Mouse (Mus musculus): ENCODE results near the gene Inpp5f.
"Not testable (repeated sequence)": the region's sequence is repeated elsewhere in the genome, so short reads cannot be mapped to it uniquely, and the experiment has no call there.

Gene Inpp5f

DNA sequence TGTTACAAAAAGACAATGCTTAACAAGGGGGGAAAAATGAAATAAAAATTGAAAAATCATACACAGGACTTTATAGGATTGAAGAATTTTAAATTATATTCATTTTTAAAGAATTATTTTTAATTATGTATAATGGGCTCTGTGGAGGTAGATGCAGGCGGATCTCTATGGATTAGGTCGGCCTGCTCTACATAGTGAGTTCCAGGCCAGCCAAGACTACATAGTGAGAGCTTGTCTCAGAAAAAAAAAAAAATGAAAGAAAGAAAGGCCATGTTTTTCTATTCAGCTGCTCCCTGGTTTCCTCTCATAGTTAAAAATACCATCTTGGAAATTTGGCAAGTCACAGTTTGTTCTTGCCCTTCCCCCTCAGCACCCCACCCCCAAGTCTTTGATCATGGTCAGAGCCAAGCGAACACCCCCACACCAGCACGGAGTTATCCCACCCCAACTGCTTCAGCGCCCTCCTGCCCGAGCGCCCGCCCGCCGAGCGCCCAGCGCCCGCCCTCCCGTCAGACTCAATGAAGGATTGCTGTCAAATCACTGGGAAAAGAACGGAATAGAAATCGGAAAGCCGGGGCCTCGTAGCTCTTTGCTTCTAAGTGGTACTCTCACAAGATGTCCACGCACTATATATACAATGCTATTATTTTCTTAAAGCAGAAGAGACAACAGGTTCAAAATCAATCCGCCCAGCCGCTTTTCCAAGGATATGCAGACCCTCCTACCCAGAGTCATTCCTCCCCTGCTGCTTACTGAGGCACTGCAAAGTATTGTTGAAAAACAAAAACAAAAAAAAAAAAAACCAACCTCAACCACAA is 18.8 kb upstream of the Inpp5f start:
- in situ Hi-C loops (cut with MboI; ENCODE audit: unreplicated experiment in 2 of 2): no loop called here

DNA sequence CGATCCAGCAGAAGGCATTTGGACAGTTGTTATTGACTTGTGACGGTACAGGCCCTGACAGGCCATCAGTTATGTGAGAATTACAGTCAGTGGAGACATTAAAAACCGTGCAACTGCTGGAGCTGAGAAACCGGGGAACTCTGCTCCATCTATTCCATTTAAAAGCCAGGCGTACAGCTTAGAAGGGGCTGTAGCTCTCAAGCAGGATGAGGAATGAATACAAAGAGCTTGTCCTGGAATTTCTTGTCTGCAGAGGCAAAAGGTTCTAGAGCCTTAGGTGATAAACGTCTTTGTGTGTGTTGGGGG is 18.2 kb upstream of the Inpp5f start:
- in situ Hi-C loops (cut with MboI; ENCODE audit: unreplicated experiment in 2 of 2): no loop called here

DNA sequence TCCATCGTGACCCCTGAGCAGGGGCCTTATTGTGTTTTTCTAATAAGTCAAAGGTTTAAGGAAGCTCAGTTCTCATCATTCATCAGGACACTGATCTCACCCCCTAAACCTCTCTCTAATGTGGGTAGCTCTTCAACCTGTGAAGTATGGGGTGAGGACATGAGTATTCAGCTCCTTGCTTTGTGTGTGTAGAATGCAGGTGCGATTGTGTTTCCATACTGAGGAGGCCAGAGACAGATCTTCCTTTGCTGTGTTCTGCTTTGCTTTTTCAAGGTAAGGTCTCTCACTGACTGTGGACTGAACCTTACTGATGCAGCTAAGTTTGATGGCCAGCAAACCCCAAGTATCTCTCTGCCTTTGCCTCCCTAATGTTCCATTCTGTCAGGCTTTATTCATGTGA is 14.9 kb upstream of the Inpp5f start:
- in situ Hi-C loops (cut with MboI; ENCODE audit: unreplicated experiment in 2 of 2): no loop called here

DNA sequence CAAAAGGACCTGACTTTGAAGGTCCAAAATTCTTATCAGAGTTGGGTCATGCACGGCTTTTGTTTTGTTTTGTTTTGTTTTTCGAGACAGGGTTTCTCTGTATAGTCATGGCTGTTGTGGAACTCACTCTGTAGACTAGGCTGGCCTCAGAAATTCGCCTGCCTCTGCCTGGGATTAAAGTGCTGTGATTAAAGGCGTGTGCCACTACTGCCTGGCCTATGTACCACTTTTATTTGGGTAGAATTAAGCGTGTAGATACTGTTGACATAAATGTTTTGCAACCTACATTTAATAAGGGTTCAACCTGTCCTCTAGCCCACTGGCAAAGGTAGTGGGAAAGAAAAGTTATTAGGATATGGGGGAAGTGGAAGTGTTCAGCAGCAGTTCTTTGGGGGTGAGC is 12.1 kb upstream of the Inpp5f start:
- in situ Hi-C loops (cut with MboI; ENCODE audit: unreplicated experiment in 2 of 2): no loop called here

DNA sequence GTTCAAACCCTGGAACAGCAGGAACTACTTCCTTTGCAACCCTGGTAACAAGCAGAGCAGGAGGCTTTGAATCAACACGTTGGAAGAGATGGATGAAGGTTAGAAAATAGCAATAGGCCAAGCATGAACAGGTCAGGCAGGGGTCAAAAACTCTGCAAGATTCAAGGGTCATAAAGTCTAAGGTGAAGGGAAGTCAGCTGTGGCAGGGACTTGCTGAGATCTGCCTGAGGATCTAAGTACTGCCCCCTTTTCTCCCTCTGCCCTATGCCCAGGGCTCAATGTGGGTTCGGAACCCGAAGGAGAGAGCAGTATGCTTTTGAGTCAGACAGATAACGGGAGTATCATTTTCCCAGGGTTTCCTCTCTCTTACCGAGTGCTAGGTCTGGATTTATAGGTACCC is 9.3 kb upstream of the Inpp5f start:
- in situ Hi-C loops (cut with MboI; ENCODE audit: unreplicated experiment in 2 of 2): no loop called here

DNA sequence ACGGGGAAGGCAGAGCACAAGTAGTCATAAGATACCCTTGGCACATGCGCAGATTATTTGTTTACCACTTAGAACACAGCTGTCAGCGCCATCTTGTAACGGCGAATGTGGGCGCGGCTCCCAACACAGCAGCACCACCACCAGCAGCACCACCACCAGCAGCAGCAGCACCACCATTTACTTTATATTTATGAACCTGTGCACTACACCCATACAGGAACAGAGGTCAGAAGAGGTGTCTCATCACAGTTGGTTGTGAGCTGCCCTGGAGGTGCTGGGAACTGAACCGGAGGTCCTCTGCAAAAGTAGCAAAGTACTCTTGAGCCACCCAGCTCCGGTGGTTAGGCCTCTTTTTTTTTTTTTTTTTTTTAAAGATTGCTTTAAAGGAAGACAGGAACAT is 1.2 kb upstream of the Inpp5f start:
- in situ Hi-C loops (cut with MboI; ENCODE audit: unreplicated experiment in 2 of 2): not testable (repeated sequence)

DNA sequence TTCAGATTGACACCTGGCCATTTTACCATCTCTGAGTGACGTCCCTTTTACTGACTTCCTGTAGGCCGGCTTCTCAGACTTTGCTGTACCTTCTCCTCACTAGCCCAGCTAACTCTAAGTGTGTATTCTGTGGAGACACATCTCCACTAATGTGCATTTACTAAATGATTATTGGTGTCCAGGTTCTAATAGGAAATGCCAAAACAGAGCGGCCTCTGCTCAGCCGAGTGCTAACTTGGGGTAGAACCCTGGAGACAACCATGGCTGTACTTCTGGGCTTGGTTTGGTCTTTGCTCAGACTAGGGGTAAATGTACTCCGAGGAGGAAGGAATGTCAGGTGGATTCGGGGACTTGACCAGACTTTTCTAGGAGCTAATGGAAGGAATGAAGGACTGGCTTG is 638 bp upstream of the Inpp5f start:
- in situ Hi-C loops (cut with MboI; ENCODE audit: unreplicated experiment in 2 of 2): no loop called here

DNA sequence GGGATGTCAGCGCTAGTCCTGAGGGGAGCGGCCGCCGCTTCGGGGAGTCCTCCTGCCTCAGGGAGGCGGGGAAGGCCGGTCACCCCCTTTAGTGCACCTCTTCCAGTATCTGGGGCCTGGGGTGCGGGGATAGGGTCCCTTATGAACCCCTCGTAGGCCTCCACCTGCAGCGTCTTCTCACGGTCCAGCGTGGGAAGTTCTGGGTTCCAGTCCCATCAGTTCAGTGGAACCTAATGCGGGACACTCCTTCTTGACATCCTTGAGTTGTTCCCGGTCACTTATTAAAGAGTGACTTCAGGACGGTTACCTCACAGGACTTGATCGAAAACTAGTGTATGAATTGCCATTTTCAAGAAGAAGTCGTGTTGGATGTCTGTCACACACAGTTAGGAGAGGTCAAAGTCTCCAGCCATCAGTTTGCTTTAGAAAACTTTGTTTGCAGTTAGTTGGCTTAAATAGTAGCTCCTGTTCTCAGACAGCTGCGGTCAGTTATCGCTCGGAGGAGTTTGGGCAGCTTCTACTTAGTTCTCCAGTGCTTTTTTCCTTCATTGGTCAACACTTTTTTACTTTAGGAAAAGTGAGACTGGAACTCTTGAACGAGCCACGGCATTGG is 777 bp downstream of the Inpp5f start:
- in situ Hi-C loops (cut with MboI; ENCODE audit: unreplicated experiment in 2 of 2): no loop called here

DNA sequence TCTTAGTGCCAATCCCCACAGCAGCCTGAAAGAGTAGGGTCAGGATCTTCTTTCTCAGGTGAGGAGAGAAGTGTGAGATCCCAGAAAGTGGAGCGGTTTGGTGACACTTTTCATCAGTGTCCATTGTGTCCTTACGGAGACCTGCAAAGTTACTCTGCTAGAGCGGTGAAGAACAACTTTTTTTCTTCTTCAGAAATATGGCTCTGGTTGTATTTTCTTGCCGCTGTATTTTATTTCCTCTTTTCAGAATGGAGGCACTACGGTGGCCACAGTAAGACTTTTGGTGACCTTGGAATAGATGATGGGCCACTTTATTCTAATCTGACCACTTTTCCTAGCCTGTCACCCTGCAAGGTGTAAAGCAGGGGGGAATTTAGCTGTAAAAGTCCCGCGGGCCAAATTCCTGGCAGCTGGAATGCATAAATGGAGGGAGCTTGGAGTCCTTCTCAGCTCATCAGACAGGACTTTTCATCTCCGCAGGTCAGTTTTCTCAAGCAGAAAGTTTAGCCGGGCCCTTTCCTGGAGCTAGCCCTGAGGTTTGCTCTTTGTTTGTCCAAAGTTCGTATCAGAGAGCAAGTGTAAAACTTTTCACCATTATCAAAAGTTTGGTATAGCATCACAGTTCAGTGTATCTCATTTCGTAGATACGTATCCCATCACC is 1.5 kb downstream of the Inpp5f start:
- in situ Hi-C loops (cut with MboI; ENCODE audit: unreplicated experiment in 2 of 2): no loop called here

DNA sequence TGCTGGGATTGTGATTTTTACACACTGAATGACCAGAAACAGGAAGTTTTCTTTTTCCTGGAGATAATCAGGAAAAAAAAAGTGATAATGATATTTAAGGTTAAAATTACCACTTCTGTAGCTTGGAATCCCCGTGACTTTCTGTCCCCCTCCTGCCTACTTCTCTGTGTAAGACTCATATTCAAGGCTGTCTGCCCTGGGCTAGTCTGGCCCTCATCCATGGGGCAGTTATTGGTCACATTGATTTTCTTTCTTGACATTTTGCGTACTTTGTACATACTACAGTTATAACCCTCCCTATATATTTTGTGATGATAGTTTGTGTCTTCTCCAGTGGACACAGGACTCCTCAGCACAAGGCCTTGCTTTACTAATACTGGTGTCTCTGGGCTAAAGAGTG is 2.5 kb downstream of the Inpp5f start:
- in situ Hi-C loops (cut with MboI; ENCODE audit: unreplicated experiment in 2 of 2): no loop called here

DNA sequence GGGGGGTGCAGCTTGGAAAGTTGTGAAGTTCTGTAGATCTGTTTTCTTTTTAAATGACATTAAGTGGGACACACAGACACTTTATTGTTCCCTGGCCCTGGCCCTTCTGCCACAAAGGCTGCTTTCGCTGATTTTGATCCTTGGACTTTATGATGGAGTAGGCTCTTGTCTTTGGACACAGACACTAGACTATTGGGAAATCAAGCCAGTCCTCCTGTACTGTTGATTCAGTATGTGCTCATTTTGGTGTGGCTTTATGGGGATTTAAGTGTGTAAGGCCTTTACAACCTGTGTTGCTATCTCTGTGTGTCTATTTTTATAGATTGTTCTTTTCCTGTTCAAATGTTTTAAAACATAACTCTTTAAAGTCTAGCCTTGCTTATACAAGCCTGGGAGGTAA is 6.5 kb downstream of the Inpp5f start:
- in situ Hi-C loops (cut with MboI; ENCODE audit: unreplicated experiment in 2 of 2): no loop called here

DNA sequence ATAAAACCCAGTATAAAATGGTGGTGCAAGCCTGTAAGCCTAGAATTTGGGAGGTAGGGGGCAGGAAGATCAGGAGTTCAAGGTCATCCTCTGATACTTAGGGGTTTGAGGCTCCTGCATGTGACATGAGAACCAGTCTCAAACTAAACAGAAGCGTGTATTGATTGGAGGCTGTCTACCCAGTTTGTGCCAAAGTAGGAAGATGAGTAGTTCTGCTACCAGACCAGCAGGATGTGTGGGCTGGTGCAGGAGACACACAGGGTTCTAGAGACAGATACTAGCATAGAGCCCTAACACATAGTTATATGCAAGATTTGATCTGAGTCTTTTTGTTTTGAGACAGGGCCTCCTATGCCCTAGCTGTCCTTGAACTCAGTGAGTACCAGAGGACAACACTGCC is 9.1 kb downstream of the Inpp5f start:
- in situ Hi-C loops (cut with MboI; ENCODE audit: unreplicated experiment in 2 of 2): no loop called here

DNA sequence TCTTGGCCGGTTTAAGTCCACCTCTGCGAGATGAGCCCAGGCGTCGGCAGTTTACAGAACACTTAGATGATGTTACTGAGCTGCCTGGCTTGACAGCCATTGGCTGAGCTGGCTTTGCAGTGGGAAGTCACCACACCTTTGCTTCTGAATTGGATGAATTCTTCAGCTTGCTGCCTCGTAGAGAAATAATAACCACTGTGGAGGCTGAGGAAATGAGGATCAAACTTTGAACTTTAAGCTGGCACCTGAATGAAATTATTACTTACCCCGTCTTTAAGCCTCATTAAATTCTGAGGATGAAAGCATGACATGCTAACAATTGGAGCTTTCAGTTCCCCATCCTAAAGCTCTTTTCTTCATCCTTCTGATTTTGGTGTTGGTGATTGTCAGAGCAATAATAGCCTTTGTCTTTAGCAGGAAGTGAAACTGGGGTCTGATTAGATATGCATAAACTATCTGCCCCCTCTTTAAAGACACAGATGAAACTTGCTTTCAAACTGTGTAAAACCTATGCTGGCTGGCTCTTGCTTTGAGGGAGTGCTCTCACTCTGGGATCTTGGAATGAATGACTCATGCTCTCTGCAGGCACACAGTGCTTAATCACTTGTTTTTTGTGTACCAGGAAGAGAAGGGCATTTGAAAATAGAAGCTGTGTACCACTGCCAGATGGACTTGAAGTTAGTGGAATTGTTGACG is 11.3 kb downstream of the Inpp5f start:
- in situ Hi-C loops (cut with MboI; ENCODE audit: unreplicated experiment in 2 of 2): no loop called here

DNA sequence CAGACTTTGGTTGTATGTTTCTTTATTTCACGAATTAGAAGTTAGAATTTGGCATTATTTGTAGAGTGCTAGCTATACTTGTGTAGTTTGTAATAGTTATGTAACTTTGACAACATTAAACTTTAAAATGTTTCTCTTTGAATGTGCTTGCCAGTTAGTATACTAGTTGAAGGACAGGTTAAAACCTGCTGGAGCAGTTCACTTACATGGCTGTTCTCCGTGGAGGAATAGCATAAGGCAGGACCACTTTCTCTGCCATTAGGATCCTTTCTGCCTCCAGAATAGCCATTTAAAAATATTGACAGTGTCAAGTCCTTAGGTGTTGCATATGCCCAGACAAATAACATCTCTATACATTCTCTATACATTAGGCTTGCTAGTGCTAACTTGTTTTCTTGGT is 11.9 kb downstream of the Inpp5f start:
- in situ Hi-C loops (cut with MboI; ENCODE audit: unreplicated experiment in 2 of 2): no loop called here

DNA sequence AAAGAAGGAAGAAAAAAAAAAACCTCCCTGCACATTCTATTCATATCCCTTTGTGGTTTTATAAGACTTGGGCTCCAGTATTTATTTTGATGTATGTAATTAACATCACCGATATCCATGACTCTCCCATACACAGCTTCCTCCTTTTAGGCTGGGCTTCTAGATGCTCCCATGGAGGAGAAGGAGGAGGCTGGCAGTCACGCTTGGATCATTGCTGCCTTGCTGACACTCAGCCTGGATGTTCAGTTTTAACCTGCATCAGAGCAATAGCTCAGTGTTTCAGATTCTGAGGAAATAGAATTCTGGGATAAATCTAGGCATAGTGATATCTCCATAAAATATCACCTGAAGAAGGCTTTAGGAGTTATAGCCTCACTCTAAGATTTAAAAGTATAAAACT is 14.3 kb downstream of the Inpp5f start:
- in situ Hi-C loops (cut with MboI; ENCODE audit: unreplicated experiment in 2 of 2): no loop called here

DNA sequence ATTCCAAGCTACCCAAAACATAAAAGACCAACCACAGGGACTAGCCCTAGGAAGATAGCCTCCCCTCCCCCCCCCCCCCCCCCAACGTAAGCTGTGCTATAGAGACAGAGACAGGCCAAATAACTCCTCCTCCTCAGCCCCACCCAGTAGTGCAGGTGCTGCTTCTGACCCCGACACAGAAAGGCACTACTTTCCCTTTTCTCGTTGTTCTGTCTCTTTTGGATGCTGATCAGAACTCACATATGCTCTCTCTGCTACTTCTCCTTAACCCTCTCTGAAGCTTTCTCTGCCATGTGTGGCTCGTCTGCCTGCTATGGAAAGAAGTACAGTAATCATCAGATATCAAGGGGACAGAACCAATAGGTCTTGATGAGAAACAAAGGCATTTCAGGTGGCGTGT is 15.5 kb downstream of the Inpp5f start:
- in situ Hi-C loops (cut with MboI; ENCODE audit: unreplicated experiment in 2 of 2): no loop called here

DNA sequence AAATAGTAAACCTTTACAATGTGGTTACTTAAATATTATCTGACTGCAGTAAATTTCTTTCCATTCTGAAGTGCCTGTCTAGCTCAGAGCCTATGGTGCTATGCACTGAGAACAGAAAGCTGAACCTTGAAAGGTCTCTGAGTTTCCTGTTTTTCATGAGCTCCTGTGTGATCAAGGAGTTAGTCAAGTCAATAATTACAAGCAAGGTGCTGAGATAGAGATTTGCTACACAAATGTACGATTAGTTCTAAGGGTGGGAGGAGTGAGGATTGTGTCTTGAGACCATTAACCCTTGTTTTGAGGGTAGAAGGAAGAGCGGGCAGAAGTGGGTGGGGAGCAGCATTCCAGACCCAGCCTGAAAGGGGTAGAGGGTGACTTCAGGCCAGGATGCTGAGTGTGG is 16.1 kb downstream of the Inpp5f start:
- in situ Hi-C loops (cut with MboI; ENCODE audit: unreplicated experiment in 2 of 2): no loop called here

DNA sequence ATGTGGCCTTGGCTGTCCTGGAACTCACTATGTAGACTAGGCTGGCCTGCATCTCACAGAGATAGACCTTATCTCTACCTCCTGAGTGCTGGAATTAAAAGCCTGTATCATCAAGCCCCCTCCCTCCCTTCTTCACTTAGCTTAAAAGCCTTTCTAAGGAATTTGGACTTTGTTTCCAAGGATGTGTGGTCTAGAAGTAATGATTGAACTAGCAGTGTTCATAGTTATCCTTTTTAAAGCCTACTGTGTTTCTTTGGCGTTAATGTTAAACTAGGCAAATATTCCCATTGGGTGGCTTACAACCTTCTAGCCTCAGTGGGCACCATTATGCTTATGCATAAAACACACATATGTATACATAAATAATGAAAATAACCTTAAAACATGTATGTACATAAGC is 16.6 kb downstream of the Inpp5f start:
- in situ Hi-C loops (cut with MboI; ENCODE audit: unreplicated experiment in 2 of 2): no loop called here

DNA sequence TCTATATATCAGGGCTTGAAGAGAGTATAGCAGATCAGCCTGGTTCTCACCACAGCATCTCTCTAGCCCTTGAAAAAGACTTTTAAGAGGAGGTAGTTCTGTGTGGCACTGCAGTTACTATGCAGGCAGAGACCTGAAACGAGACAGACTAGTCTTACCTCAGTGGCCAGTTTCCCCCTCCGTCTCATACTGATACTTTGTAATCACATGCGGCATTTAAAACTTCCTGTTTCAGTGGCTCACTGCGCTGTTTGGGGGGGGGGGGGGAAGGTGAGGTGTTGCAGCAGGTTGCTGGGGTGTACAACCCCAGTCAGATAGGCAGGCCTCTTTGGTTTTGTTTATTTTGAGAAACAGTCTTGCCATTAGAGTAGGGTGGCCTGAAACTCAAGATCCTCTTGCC is 22.0 kb downstream of the Inpp5f start:
- in situ Hi-C loops (cut with MboI; ENCODE audit: unreplicated experiment in 2 of 2): no loop called here

DNA sequence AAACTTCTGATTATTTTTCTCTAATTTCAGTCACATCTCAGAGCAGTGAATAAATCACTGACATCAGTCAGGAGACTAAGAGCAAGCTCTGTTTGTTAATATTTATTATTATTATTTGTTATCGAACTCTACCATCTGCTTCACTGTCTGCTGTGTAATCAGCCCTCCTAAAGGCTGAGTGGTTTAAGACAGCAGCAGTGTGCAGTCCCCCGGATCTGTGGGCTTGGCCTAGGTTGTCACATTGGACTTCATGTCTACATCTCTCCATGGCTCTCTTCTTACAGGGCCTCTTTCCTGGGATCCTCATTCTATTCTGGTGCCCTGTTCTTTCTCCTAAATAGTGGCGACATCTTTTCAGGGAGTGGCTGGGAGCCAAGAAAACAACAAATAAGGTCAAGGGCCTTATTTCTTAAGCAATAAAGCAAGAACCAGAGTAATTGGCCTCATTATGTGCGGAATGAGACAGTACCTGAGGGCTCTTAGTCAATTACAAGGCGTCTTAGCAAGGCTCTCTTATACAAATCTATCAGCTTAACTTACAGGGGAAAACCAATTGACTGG is 28.9 kb downstream of the Inpp5f start:
- in situ Hi-C loops (cut with MboI; ENCODE audit: unreplicated experiment in 2 of 2): no loop called here

DNA sequence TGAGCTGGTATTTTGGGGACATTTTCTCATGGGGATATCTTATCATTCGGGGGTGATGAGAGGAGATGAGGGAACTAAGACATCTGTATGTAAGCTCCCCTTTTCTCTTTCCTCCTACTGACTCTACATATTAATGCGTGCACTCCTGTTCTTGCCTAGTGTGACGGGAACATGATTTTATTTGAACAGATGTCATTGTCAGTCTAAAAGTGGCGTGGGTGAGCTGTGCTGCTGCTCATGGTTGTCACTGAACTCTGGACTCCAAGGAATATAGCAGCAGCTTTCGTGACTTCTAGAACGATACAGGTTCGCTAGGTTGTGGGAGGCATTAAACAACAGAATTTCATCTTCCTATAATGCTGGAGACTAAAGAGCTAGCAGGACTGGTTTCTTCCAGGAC is 30.4 kb downstream of the Inpp5f start:
- in situ Hi-C loops (cut with MboI; ENCODE audit: unreplicated experiment in 2 of 2): no loop called here
